Mouse (Mus musculus): ENCODE data around the gene Pdcd1lg2.

Gene Pdcd1lg2

DNA sequence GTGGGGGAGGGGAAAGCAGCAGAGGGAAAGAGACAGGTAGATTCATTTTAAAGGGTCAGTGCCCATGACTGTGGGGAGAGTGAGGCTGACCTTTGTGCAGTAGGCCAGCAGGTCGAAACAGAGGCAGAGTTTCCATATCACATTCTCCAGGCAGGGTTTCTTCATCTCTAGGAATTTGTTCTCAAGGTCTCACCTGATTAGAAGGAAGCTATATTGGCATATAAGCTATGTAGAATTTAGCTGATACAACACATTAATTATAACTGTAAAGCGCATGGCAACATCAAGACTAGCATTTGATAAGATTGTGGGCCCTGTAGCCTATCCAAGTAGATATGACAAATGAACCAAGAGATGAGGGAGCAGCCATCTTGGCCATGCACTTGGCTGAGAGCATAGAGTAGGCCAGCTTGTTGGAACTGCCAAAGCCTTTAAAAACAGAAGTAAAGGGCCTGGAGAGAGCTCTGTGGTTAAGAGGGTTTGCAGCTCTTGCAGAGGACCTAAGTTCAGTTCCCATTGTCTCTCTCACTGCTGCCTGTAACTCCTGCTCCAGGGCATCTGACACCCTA lies 59.1 kb downstream of the Pdcd1lg2 start:
- no peak for DNase-seq (ENCODE audit: low spot score in 2 of 2)

DNA sequence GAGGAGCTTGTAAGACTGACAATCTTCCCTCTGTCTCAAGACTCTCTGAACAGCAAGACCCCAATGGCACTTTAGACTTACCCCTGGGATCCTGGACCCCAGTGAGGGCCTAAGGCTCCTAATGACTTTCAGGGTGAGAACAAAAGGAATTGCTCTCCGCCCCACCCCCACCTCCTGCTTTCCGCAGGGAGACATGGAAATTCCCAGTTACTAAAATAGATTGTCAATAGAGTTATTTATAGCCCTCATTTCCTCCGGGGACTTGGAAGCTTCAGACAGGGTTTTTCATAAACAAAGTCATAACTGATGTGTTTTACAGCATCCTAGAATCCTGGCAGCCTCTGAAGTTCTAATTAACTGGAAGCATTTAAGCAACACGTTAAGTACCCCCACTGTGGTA lies 59.9 kb downstream of the Pdcd1lg2 start:
- no peak for DNase-seq (ENCODE audit: low spot score in 2 of 2)

DNA sequence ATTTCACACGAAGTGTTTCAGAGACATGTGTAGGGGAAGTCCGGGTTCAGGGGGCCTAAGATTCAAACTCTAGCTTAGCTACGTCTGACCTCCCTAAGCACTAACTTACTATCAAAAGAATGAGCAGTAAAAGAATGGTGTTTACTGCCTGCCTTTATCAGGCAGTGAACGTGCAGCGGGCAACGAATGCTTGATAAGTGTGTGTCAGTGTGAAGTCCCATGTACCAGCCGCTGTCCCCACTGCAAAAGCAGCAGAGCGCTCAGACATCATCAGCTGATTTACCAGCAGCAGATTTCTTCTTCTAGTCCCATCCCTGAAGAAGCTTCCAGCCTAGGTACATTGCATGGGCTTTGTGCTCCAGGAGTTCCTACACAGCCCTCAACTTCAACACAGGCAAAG lies 61.7 kb downstream of the Pdcd1lg2 start:
- no peak for DNase-seq (ENCODE audit: low spot score in 2 of 2)

DNA sequence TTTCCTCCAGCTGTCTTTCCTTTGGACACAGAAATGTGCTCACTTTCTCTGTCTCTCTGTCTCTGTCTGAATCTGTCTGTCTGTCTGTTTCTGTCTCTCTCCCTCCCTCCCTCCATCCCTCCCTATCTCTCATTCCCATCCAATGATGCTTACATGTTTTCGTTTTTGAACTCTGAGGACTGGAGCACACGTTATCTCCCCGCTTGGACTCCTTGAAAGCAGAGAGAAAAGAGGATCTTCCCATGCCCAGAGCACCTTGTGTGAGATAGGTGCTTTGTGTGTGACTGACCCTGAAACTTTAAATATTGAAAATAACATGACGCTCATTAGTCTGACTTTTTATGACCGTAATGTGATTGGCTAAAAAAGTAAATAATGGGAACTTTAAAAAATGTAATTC lies 62.2 kb downstream of the Pdcd1lg2 start:
- no peak for DNase-seq (ENCODE audit: low spot score in 2 of 2)

DNA sequence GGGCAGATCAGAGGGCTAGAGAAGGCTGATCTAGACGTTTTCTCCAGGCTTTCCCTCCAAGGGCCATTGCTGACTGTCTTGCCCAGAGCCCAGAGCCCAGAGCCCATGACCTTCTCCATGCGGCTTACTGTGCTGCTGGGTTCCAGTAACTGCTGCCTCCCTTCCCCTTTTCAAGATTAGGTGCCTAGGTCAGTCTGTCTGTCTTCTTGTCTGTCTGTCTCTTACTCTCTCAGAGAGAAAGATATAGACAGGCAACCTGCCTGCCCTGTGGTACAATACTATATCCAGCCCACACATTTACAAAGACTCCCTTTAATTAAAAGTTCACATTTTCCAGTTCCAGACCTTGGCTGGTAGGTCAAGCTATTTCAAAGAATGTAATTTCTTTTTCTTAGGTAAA lies 64.1 kb downstream of the Pdcd1lg2 start:
- no peak for DNase-seq (ENCODE audit: low spot score in 2 of 2)

DNA sequence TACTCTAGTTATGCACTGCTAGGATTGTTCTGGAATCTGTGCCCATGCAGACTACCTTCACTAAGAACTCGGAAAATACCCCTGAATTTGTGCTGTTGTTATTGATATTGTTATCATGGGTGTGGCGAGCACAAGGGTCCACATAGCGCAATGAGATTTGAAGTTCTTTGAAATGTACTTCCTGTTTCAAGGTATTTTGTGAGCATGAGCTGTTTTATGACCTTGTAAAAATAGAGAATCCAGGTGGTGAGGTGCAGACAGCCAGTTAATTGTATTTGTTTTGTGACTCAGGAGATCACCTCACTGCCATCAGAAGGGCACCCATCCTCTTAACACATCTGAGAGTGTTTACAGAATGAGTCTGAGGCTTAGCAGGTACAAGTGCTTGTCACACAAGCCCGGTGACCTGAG lies 64.5 kb downstream of the Pdcd1lg2 start:
- DNase-seq (ENCODE audit: low spot score in 2 of 2): no peak

DNA sequence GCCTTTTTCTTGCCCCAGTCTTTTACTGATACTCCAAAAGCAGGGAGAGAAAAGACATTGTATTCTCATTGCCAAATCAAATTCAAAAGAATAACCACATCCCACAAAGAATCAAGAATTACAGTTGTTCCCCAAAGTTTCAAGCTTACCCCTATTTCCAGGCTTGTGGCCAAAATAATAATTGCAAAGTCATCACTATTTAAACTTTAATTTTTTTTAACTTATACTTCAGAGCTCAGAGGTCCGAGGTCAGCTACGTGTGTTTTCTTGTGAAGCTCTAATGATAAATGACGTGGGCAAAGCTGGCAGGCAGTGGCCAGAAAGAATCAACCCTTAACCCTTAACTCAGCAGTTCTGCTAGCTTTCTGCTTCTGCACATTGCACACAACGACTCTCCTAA lies 67.9 kb downstream of the Pdcd1lg2 start:
- no peak for DNase-seq (ENCODE audit: low spot score in 2 of 2)

DNA sequence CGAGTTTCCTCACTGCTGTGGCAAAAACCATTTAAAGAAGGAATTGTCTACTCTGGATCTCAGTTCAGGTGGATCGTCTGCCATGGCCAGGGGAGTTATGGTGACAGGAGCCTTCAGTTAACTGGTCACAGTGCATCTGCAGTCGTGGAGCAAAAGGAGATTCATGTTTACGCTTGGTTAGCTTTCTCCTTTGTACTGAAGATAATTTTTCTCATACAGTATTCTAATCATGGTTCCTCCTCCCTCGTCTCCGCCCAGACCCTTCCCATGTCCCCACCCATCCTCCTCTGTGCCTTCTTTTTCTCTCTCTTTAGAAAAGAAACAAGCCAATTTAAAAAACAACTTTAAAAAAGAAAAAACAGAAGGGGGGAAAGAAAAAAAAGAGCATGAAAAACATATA lies 70.9 kb downstream of the Pdcd1lg2 start:
- no peak for DNase-seq (ENCODE audit: low spot score in 2 of 2)

DNA sequence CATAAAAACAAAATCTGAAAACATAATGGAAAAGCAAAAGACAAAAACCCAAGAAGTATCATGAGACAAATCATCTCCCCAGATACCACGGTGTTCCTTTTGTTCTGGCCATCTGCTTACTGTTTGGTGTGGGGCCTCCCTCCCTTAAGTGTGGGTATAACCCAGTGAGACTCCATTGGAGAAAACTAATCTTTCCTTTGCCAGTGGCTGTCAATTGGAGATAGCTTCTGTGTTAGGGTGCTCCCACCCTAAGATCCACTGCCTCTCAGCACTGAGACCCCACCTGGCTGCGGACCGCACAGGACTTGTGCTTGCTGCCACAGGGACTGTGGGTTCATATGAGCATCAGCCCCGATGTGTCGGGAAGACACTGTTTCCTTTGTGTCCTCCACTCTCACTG lies 71.4 kb downstream of the Pdcd1lg2 start:
- DNase-seq (ENCODE audit: low spot score in 2 of 2): no peak

DNA sequence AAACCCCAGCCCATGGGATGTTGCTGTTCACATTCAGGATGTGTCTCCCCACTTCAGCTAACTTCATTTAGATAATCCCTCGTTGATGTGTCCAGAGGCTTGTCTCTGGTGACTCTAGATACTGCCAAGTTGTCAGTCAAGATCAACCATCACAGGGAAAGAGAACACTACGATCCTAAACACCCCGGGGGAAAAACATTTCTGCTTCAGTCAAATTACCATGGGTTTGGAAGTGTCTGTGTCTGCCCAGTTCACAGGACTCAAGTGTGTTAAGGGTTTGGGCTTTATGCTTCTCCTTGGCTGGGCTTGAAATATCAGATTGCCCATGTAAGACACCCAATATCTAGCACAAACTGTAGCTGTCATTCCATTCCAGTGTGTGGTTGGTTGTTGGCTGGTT lies 71.9 kb downstream of the Pdcd1lg2 start:
- DNase-seq (ENCODE audit: low spot score in 2 of 2): no peak

DNA sequence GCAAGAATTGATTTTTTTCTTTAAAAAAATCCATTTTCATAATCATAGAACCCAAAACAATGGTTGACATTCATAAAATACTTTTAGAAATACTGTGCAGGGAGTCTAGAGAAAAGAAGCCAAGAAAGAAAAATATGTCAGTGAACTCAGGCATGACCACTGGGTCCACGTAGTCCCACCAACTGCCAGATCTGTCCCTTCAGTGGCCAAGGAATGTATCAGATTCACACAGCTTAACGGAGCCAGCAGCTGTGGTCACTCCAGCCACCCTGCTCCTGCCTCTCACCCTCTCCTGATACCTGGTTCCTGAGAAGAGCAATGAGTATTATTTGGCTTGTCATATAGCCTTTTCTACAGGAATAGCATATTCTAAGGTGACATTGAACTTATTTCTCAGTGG lies 72.7 kb downstream of the Pdcd1lg2 start:
- no peak for DNase-seq (ENCODE audit: low spot score in 2 of 2)

DNA sequence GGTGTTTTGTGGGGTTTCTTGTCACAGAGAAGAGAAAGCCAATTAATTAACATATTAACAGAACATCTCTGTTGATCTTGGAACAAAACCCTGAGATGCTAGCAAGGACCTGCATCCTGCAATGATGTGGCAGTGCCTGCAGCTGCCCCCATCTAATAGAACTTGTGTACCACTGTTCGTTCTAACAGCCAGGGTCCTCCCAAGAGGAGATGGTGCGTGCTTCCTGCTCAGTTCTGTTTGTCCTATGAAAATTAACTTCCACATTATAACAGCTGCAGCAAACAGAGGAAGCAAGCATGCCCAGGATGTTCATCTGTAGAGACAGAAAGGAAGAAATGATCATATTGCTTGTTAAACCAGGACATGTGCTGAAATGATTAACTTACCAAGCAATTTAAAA lies 73.8 kb downstream of the Pdcd1lg2 start:
- DNase-seq (ENCODE audit: low spot score in 2 of 2): no peak

DNA sequence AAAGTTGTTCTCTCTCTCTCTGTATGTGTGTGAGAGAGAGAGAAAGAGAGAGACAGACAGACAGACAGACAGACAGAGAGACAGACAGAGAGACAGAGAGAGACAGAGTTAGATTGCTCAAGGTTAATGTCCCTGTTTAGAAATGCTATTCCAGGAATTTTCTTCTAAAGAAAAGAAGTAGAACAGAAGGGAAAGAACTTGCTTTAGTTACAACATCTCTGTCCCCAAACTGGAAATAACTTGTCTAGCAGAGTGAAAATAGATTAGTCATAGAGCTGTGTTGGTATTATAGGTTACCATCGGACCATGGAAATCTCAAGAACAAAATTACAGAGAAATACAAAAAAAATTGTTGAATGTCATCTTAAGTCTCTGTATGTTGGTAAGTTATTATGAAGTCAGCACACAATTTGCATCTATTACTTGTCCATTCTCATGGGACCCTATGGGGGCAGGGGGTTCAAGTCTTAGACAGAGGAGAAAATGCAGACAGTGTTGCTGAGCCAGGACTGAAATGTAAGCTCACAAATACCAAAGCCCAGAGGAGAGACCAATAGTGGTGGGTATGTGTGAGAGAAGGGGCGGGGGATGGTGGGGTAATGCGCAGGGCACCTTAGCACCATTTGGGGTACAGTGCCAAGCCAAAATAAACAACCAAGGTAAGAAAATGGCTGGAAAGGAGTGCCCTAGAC lies 74.7 kb downstream of the Pdcd1lg2 start:
- DNase-seq (ENCODE audit: low spot score in 2 of 2): no peak

DNA sequence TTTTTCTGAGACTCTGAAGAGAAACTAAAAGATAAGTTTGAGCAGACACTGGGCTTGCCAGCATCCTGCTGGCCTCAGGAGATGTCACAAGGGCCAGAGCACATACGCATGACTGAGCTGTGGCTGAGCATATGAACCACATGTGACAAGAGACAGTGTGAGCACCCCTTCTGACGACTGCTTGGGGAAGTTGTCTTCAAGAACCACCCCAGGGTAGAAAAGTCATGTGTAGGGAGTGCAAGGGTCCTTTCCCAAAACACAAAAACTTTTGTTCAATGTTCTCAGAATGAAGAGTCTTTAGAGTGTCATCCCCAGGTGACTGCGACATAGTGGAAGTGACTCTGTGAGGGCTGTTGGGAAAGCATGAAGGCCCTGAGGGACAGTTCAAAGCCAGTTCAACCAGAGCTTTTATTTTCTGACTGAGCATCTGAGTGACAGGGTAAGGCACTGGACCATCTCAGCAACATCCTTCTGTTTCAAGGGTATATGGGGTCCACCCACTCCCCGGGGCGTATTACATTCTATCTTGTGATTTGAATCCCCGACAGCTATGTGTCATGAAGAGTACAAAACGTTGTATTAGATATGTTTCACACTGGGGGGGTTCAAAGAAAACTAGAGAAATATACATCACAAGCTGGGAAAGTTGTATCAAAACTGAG lies 76.0 kb downstream of the Pdcd1lg2 start:
- no peak for DNase-seq (ENCODE audit: low spot score in 2 of 2)

DNA sequence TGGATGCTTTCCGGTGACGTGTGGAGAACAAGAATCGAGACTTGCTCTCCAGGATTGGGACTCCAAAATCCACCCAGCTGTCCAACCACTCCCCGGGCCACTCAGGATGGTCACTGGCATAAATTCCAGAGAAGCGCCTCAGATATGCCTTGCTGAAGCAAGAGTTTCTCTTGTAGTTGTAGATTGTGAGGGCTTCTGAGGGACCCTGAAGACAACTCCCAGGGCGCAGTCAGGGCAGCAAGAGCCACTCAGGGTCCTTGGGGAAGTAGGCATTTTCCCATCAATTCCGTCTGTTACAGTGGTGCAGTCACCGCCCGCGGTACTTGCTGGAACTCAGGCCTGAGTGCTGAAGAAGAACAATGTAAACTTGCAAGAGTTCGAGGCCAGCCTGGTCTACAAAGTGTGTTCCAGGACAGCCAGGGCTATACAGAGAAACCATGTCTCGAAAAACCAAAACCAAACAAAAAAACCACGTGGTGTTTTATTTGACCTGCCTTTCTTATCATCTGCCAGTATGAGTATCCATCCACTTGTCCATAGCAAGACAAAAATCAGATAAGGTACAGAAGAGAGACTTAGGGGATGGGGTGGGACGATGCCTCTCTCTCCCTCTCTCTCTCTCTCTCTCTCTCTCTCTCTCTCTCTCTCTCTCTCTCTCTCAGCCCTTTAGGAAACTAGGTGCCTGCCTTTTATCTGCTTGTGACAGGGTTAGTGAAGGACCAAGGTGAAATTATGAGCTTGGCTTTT lies 76.8 kb downstream of the Pdcd1lg2 start:
- DNase-seq (ENCODE audit: low spot score in 2 of 2): no peak

DNA sequence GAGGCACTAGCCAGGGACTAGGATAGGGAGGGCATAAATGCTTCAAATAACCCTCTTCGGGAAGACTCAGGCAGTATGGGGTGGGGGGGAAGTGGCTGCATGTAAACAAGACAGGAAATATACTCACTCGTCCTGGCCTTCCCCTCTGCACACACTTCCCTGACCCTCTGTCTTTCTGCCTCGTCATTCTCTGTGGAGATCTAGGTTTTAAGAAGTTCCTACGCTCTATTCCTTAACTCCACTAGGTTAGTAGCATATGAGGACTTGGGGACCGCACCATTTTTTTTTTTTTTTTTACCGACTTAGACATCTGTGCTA lies 77.3 kb downstream of the Pdcd1lg2 start:
- DNase-seq (ENCODE audit: low spot score in 2 of 2): no peak

DNA sequence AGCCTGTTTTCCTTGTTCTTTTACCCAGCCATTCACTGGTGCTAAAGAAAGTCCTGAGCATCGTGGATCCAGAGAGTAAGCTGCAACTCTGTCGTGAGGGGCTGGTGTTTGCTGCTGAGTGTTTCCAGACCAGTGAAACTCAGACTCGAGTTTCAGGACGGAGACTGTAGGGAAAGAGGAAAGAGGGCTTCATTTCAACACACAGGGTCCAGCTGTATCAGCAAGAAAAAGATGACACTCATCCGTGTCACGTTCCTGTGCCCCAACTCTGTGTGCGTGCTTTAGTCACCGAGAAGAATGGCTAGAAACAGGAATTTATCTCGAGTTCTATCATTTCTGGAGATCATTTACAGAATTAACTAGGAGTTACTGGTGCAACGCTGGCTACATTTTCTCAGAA lies 77.7 kb downstream of the Pdcd1lg2 start:
- no peak for DNase-seq (ENCODE audit: low spot score in 2 of 2)

DNA sequence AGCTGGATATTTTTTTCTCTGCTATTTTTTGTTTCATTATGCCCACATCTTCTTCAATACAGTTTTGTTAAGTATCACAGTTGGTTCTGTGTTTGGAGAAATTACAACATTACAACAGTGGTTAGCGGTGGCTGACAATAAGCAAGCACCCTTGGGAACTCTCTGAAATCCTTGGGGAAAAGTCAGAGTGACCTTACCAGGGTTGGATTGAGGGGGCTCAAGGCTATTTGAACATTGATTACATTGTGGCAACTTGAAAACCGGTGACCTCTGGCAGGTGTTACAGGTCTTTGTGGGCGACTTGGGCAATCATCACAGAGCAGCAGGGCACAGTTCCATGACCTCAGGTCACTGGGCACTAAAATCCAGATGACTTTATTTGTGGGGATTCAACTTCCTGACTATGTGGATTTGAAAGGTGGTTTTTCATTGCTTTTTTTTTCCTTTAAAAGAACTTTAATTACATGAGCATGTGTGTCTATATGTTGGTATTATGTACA lies 79.1 kb downstream of the Pdcd1lg2 start:
- DNase-seq (ENCODE audit: low spot score in 2 of 2): no peak

DNA sequence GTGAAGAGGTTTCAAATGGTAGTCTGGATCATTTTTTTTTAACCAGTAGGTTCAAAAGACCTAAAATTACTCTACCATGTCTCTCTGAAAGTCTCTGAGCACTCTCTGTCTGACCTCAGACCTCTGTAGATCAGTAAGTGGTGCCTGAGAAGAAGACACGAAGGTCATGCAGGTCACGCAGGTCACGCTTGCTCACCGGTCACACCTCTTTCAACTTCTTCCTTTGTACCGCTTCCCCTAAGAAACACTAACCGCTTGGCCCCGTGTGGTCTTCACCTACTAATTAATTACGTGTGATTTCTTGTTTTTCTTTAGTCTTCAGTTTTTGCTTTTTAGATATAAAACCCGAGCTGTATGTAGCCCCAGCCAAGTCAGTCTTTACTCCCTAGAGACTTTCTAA lies 80.7 kb downstream of the Pdcd1lg2 start:
- no peak for DNase-seq (ENCODE audit: low spot score in 2 of 2)

DNA sequence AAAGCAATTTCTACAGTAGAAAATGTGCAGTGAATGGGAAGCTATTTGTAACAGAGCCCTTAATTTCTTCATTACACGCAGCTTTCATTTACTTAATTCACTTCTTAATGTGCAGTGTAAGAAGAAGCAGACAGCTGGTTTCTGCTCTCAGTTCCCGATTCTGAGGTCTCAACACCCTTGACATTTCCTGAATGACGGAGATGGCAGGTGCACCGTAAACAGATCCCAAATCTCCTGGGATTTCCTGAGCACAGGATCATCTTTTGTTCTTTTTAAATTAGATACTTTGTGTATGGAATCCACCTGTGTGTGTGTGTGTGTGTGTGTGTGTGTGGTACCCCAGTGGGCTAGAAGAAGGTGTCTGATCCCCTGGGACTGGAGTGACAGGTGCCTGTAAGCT lies 83.7 kb downstream of the Pdcd1lg2 start:
- no peak for DNase-seq (ENCODE audit: low spot score in 2 of 2)

DNA sequence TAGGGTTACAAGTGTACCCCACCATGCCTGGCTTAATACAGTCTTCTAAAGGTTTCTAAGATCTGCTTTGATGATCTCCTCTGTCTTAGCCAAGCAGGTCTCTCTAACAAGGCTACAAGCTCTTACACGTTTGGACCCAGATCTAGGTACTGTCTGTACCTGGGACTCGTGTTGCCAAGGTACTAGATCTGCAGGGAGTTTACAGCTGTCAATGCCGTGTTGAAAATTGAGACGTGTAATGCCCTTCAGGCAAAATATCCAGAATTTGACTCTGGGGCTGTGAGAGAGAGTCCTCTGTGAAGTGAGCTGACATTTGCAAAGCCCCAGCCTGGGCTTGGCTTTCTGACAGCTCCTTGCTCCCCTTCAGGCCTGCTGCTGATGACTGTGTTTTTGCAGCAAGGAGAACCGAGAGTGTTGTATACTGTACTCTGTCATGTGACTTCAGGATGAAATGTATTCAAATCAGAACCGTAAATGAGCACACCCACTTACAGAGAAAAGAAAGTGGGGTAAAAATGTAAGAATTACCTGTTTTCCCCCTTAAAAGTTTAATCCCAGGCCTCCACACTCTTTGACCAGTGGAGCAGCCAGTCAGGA lies 85.4 kb downstream of the Pdcd1lg2 start:
- DNase-seq (ENCODE audit: low spot score in 2 of 2): no peak

DNA sequence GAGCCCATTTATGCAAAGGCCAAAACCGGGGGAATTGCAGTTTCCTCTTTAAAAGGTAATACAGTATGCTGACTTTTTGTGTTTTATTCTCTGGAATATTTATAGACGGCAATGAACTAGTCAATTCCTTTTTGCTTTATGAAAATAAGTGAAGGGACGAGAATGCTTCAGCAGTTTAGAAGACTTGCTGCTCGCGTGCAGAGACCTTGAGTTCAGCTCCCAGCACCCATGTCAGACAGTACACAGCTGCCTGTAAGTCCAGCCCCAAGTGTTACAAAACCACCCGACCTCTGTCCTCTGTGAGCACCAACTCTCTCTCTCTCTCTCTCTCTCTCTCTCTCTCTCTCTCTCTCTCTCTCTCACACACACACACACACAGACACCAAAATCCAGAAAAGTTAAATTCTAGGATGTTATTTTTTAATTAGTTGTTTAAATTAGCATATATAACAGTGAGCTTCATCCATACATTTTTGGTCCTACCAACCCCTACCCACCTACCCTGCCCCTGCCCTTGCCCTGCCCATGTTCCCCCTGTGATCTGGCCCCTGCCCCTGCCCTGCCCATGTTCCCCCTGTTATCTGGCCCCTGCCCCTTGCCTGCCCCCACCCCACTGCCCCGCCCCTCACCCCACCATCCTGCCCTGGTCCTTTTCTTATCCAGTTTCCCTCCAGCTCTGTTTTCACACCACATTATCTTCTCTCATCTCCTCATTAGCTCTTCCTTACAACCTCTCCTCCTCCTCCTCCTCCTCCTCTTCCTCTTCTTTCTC lies 86.3 kb downstream of the Pdcd1lg2 start:
- no peak for DNase-seq (ENCODE audit: low spot score in 2 of 2)
